Mouse (Mus musculus): ENCODE measurements around the gene Prkd2. TPM values are rescaled to one million over a fixed set of nuclear protein-coding genes. Genes with fewer than 3 reads are reported as not detected.

Gene Prkd2
- total and polyA plus RNA-seq, 3 experiments = 9.8 to 39.0 (median 18.0) TPM

- Histone ChIP-seq H3K4me2 (ENCODE audit: insufficient read depth, low read depth, poor library complexity, severe bottlenecking) (no peak overlapping the region), H3K27me3 (replicated peaks) (no peaks in the 10 kb centered on the region), H3K9me3 (replicated peaks; ENCODE audit: low read length) (no peaks in the 10 kb centered on the region), H3K79me2 (replicated peaks; ENCODE audit: control insufficient read depth, extremely low read depth, insufficient read depth, poor library complexity, severe bottlenecking) (peaks cover 71% of the 10 kb centered on the region), H3K9ac (ENCODE audit: insufficient read depth, low read depth) (no peak overlapping the region), H3K27ac (ENCODE audit: insufficient read depth, low read depth) (no peak overlapping the region), H3K36me3 (replicated peaks in 1 of 2; ENCODE audit: control insufficient read depth in 1 of 2, insufficient read depth in 1 of 2, low read length in 1 of 2) (peaks cover 38 to 79% of the 10 kb centered on the region in 2 experiments), H3K4me1 (ENCODE audit: control insufficient read depth in 1 of 2, insufficient read depth in 2 of 2) (peaks cover 28 to 86% of the 10 kb centered on the region in 2 experiments), H3K4me3 (replicated peaks in 1 of 3; ENCODE audit: low read depth in 2 of 3, low read length in 2 of 3, poor library complexity in 1 of 3) (no peak overlapping the region)
- dilution Hi-C loops (cut with MboI; ENCODE audit: extremely low pct_ligation_motif_present, extremely low pct_unique_long_range_greater_than_20kb, low sequenced_read_pairs) (no loop called here), in situ Hi-C loops (cut with MboI; ENCODE audit: low pct_ligation_motif_present, low pct_unique_long_range_greater_than_20kb, low sequenced_read_pairs) (no loop called here)
- TF ChIP-seq KAT2A (IDR thresholded peaks at IDR 0.05; ENCODE audit: insufficient replicate concordance, low read length) (no peak), USF1 (IDR thresholded peaks at IDR 0.05; ENCODE audit: low read depth, low read length) (no peak), RCOR1 (conservative IDR thresholded peaks at IDR 0.05; ENCODE audit: low read depth, low read length) (no peak), POLR2A (IDR thresholded peaks at IDR 0.05; ENCODE audit: low read depth, low read length) (no peak), PAX5 (IDR thresholded peaks at IDR 0.05; ENCODE audit: low read length) (no peak), NELFE (IDR thresholded peaks at IDR 0.05; ENCODE audit: low read depth, low read length) (no peak), NRF1 (IDR thresholded peaks at IDR 0.05; ENCODE audit: low read depth, low read length) (no peak), ZMIZ1 (IDR thresholded peaks at IDR 0.05; ENCODE audit: low read depth, low read length) (no peak), ETS1 (conservative IDR thresholded peaks at IDR 0.05; ENCODE audit: low read depth, low read length) (no peak)
- no peak for DNase-seq (ENCODE audit: extremely low read depth)
Measured at GRCm38 (mm10) chr7:16821669-16822101, 21.0 kb upstream of the Prkd2 start.

- H3K4me2 ChIP-seq (ENCODE audit: insufficient read depth, low read depth, poor library complexity, severe bottlenecking) = no peak overlapping the region
- H3K27me3 ChIP-seq (replicated peaks) = no peaks in the 10 kb centered on the region
- no peak overlapping the region for H3K9ac ChIP-seq (ENCODE audit: insufficient read depth, low read depth)
- no peak overlapping the region for H3K27ac ChIP-seq (ENCODE audit: insufficient read depth, low read depth)
- no peaks in the 10 kb centered on the region for H3K9me3 ChIP-seq (replicated peaks; ENCODE audit: low read length)
- no peak for DNase-seq (ENCODE audit: extremely low read depth)
- peaks cover 50% of the 10 kb centered on the region for H3K79me2 ChIP-seq (replicated peaks; ENCODE audit: control insufficient read depth, extremely low read depth, insufficient read depth, poor library complexity, severe bottlenecking)
- H3K36me3 ChIP-seq (replicated peaks in 1 of 2; ENCODE audit: control insufficient read depth in 1 of 2, insufficient read depth in 1 of 2, low read length in 1 of 2) = peaks cover 56 to 90% of the 10 kb centered on the region in 2 experiments
- in situ Hi-C loops (cut with MboI; ENCODE audit: low pct_ligation_motif_present, low pct_unique_long_range_greater_than_20kb, low sequenced_read_pairs) = no loop called here
- TF ChIP-seq MYC (IDR thresholded peaks at IDR 0.05; ENCODE audit: low read depth, low read length) = no peak
- no peak for TF ChIP-seq GABPA (IDR thresholded peaks at IDR 0.05; ENCODE audit: insufficient replicate concordance, low read depth, low read length)
- no peak for TF ChIP-seq RAD21 (IDR thresholded peaks at IDR 0.05; ENCODE audit: low read depth, low read length)
- no peak for TF ChIP-seq MEF2A (IDR thresholded peaks at IDR 0.05; ENCODE audit: borderline replicate concordance, low read depth, low read length)
- no peak for TF ChIP-seq KAT2A (IDR thresholded peaks at IDR 0.05; ENCODE audit: insufficient replicate concordance, low read length)
- TF ChIP-seq NRF1 (IDR thresholded peaks at IDR 0.05; ENCODE audit: low read depth, low read length) = no peak
- no peak for TF ChIP-seq SIN3A (IDR thresholded peaks at IDR 0.05; ENCODE audit: low read length)
- no peak for TF ChIP-seq ZMIZ1 (IDR thresholded peaks at IDR 0.05; ENCODE audit: low read depth, low read length)
- no peak for TF ChIP-seq IRF4 (IDR thresholded peaks at IDR 0.05; ENCODE audit: low read depth, low read length)
- TF ChIP-seq CTCF (conservative IDR thresholded peaks at IDR 0.05 in 1 of 2, IDR thresholded peaks at IDR 0.05 in 1 of 2; ENCODE audit: low read depth in 2 of 2, low read length in 2 of 2) = no peak
- no peak for TF ChIP-seq POLR2AphosphoS2 (IDR thresholded peaks at IDR 0.05; ENCODE audit: low read depth, low read length)
- no peak for TF ChIP-seq TBP (conservative IDR thresholded peaks at IDR 0.05; ENCODE audit: low read depth, low read length)
- TF ChIP-seq BHLHE40 (IDR thresholded peaks at IDR 0.05; ENCODE audit: low read depth, low read length) = no peak
- TF ChIP-seq ZNF384 (IDR thresholded peaks at IDR 0.05; ENCODE audit: low read depth, low read length) = no peak
- no peak for TF ChIP-seq NELFE (IDR thresholded peaks at IDR 0.05; ENCODE audit: low read depth, low read length)
- dilution Hi-C loops (cut with MboI; ENCODE audit: extremely low pct_ligation_motif_present, extremely low pct_unique_long_range_greater_than_20kb, low sequenced_read_pairs) = no loop called here
- no peak overlapping the region for H3K4me3 ChIP-seq (replicated peaks in 1 of 3; ENCODE audit: low read depth in 2 of 3, low read length in 2 of 3, poor library complexity in 1 of 3)
- H3K4me1 ChIP-seq (ENCODE audit: control insufficient read depth in 1 of 2, insufficient read depth in 2 of 2) = peaks cover 35 to 91% of the 10 kb centered on the region in 2 experiments
Measured at GRCm38 (mm10) chr7:16823734-16824133, 19.0 kb upstream of the Prkd2 start.
